Mouse (Mus musculus): ENCODE measurements around the gene Gzma.

DNA sequence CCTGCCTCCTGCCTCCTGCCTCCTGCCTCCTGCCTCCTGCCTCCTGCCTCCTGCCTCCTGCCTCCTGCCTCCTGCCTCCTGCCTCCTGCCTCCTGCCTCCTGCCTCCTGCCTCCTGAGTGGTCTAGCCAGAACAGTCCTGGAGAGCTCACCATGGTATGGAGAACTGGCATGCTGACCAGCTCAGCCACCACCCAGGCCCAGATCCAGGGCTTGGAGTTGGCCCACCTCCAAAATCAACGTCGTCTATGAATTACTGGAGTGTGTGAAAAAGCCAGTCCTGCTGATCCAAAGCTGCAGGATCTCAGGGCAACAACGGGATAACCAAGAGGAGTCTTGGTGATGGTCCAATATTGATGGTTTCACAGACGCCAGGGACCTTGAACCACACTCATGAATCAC is 18.2 kb upstream of the Gzma start:
- TF ChIP-seq CTCF (IDR thresholded peaks at IDR 0.05; ENCODE audit: low read depth) (no peak), EP300 (optimal IDR thresholded peaks at IDR 0.05) (no peak)

Measured in stomach, postnatal 0 days (tissue).